ENCODE assay signal across 9 mouse cellular contexts in genomic region chr7:34198346-34198745, GRCm38 (mm10). TPM values are rescaled to one million over a fixed set of nuclear protein-coding genes. Genes with fewer than 3 reads are reported as not detected.
DNase-seq lines count a peak whose midpoint lies in the region.
"Had no signal": no experiment of that assay in that cellular context is flagged by ENCODE, and none has a peak within 500 bp of the region (broad histone marks: within the 10 kb centered on the region; RNA-seq: fewer than 3 reads in every experiment).

No protein-coding gene starts in this region.

- intact Hi-C loops in gastrocnemius, postnatal 14 days (cut with DNase I; ENCODE audit: low total_unique reads): no loop called here
- intact Hi-C loops in heart, postnatal 36 days (cut with DNase I): loop anchor here (5.0 to 10.0 kb wide), 3 partner anchors 34 to 214 kb away; partner anchors contain the start of genes Gpi1 and Wtip

- peak; percentile 58 for DNase-seq in gastrocnemius, adult 18-20 months (ENCODE audit: low spot score)
- DNase-seq in gastrocnemius, postnatal 14 days: no peak
- DNase-seq in 3134 (ENCODE audit: extremely low read depth, insufficient read length, low spot score): peak; percentile 20
- peak; percentile 6 for DNase-seq in Muller cell, postnatal 12 days (ENCODE audit: inconsistent ontology term)
- DNase-seq in heart, postnatal 36 days: peak; percentile 36 to 46
- DNase-seq in naive thymus-derived CD4-positive, alpha-beta T cell, adult 2 months (ENCODE audit: low read depth): peak; percentile 80
- no peak for DNase-seq in right cerebral cortex, postnatal 14 days
- no peak for DNase-seq in urinary bladder, postnatal 10 days (ENCODE audit: low spot score)

RNA-seq across cellular contexts. Expression of gene Pdcd2l, which starts 1.9 kb away (rescaled TPM):
- total RNA-seq in gastrocnemius, adult 18-20 months (2021): 10 to 100 TPM; 13.7 to 15.0 TPM
- total RNA-seq in gastrocnemius, postnatal 14 days (2021): 10 to 100 TPM; 17.1 to 17.6 TPM
- 10 to 100 TPM; 21.9 to 22.1 TPM for total RNA-seq in heart, postnatal 36 days (2021)

RNA-seq across cellular contexts. Expression of gene Uba2, which starts 28.9 kb away (rescaled TPM):
- total RNA-seq in gastrocnemius, adult 18-20 months (2021): 10 to 100 TPM; 32.8 to 37.1 TPM
- 10 to 100 TPM; 36.4 to 44.3 TPM for total RNA-seq in gastrocnemius, postnatal 14 days (2021)
- total RNA-seq in heart, postnatal 36 days (2021): 10 to 100 TPM; 32.9 to 35.1 TPM

RNA-seq across cellular contexts. Expression of gene Gpi1, which starts 31.8 kb away (rescaled TPM):
- total RNA-seq in gastrocnemius, adult 18-20 months (2021): 100 to 1,000 TPM; 946 to 968 TPM
- 1,000 to 10,000 TPM; 1,010 to 1,102 TPM for total RNA-seq in gastrocnemius, postnatal 14 days (2021)
- total RNA-seq in heart, postnatal 36 days (2021): 100 to 1,000 TPM; 520 to 540 TPM

RNA-seq across cellular contexts. Expression of gene Gm6096, which starts 52.5 kb away (rescaled TPM):
- not detected for total RNA-seq in gastrocnemius, adult 18-20 months (2021)
- total RNA-seq in gastrocnemius, postnatal 14 days (2021): not detected
- total RNA-seq in heart, postnatal 36 days (2021): not detected
- total RNA-seq: left cerebral cortex, postnatal 10 days had no signal

Comparison
In these comparisons a context has a peak if more than half of its experiments do, and no peak if none do; other contexts are left out.
1. DNase-seq: peak in gastrocnemius, adult 18-20 months (single experiment), 3134 (single experiment), Muller cell, postnatal 12 days (single experiment), heart, postnatal 36 days (2 of 2) and naive thymus-derived CD4-positive, alpha-beta T cell, adult 2 months (single experiment); none in gastrocnemius, postnatal 14 days (single experiment), right cerebral cortex, postnatal 14 days (single experiment) and urinary bladder, postnatal 10 days (single experiment).